Mouse (Mus musculus) hindbrain, embryonic 16.5 days (tissue): ENCODE measurements at regions not wholly inside any gene's neighbourhood (a gene's known extent, or its start where the extent isn't known, plus 50 kb on each side); places are given as distances from the start of the nearest gene placed in this dataset.
"Not testable (repeated sequence)": the region's sequence is repeated elsewhere in the genome, so short reads cannot be mapped to it uniquely, and the experiment has no call there.

Experiments used
- ATAC-seq: fragments of 200-750 bp; cut with Nextera tagmentation; 2 replicates; pipeline ENCODE4 v1.8.0; 2017; ENCODE audit warnings: moderate TSS enrichment, moderate library complexity
- H3K27ac ChIP-seq: fragments of 300-500 bp; sonication (generic); 2 replicates; pipeline ENCODE4 v1.5.1; 2014; ENCODE audit warnings: low read depth, mild to moderate bottlenecking, control low read depth, low read length, moderate library complexity
- H3K27me3 ChIP-seq: fragments of 300-500 bp; sonication (generic); replicated peaks from 2 replicates; pipeline ENCODE4 v1.6.1; 2014; ENCODE audit warnings: low read length; ENCODE audit not compliant: control insufficient read depth, insufficient read depth
- H3K36me3 ChIP-seq: fragments of 300-500 bp; sonication (generic); 2 replicates; pipeline ENCODE4 v1.6.1; 2014; ENCODE audit warnings: mild to moderate bottlenecking, low read length, moderate library complexity, mixed read lengths; ENCODE audit not compliant: control insufficient read depth, insufficient read depth
- H3K4me1 ChIP-seq: fragments of 300-500 bp; sonication (generic); 2 replicates; pipeline ENCODE4 v1.6.1; 2014; ENCODE audit warnings: low read depth, low read length; ENCODE audit not compliant: control insufficient read depth, insufficient read depth
- H3K4me2 ChIP-seq: fragments of 300-500 bp; sonication (generic); 2 replicates; pipeline ENCODE4 v1.6.1; 2014; ENCODE audit warnings: mild to moderate bottlenecking, low read length, control low read depth, moderate library complexity
- H3K4me3 ChIP-seq: fragments of 300-500 bp; sonication (generic); 2 replicates; pipeline ENCODE4 v1.5.1; 2014; ENCODE audit warnings: mild to moderate bottlenecking, low read length, control low read depth, moderate library complexity
- H3K9ac ChIP-seq: fragments of 300-500 bp; sonication (generic); 2 replicates; pipeline ENCODE4 v1.6.1; 2014; ENCODE audit warnings: low read depth, mild to moderate bottlenecking, control low read depth, low read length, moderate library complexity
- H3K9me3 ChIP-seq: fragments of 300-500 bp; sonication (generic); 2 replicates; pipeline ENCODE4 v1.6.1; 2014; ENCODE audit warnings: mild to moderate bottlenecking, low read length, moderate library complexity; ENCODE audit not compliant: control insufficient read depth
- WGBS: fragments of 180-500 bp; shearing (Covaris S2); extraction: QIAGEN DNeasy Blood & Tissue Kit; methylation state at CpG from one replicate; pipeline ENCODE4 v1.1.7; 2014; 5-methylcytosine and 5-hydroxymethylcytosine counted together

DNA sequence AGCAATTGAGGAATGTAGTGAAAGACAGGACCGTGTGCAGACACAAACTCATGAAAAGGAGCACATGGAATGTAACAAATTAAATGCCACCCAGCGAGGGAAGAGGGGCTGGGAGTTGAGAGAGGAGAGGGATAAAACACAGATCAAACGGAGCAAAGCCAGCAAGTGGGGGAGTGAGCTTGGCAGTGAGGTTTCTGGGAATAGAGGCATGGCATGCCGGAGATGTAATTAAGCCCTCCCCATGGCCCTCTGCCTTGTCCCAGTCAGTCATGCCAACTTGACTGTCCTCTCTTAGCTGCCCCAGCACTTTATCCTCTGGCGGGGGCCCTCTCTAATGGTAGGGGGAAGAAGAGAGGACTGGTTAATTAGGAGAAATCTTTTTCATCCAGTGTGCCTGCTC, 141.9 kb downstream of the Spata19 start:
- Histone ChIP-seq H3K36me3 (no peaks in the 10 kb centered on the region), H3K27ac (no peak overlapping the region), H3K27me3 (no peaks in the 10 kb centered on the region), H3K4me1 (no peaks in the 10 kb centered on the region; the same call in 1 of the 2 replicates), H3K4me2 (no peak overlapping the region), H3K4me3 (no peak overlapping the region), H3K9ac (no peak overlapping the region), H3K9me3 (no peaks in the 10 kb centered on the region)
- 26% methylated on average over 5 of the region's 5 CpGs for WGBS
- ATAC-seq = peak; percentile 45; the same call in 1 of the 2 replicates

GRCm38 (mm10) chr9:27541585-27542151, 145.1 kb downstream of the Spata19 start:
- H3K9me3 ChIP-seq = no peaks in the 10 kb centered on the region
- no peaks in the 10 kb centered on the region for H3K36me3 ChIP-seq
- no peak overlapping the region for H3K4me2 ChIP-seq
- H3K4me1 ChIP-seq = no peaks in the 10 kb centered on the region; the same call in 1 of the 2 replicates
- H3K27ac ChIP-seq = no peak overlapping the region
- H3K4me3 ChIP-seq = no peak overlapping the region
- H3K27me3 ChIP-seq = no peaks in the 10 kb centered on the region
- H3K9ac ChIP-seq = no peak overlapping the region
- ATAC-seq = no peak
- 69% methylated on average over 2 of the region's 2 CpGs for WGBS

GRCm38 (mm10) chr9:27554697-27555096, 158.1 kb downstream of the Spata19 start:
- H3K27ac ChIP-seq, ATAC-seq, H3K4me3 ChIP-seq, H3K4me2 ChIP-seq, H3K9ac ChIP-seq, H3K27me3 ChIP-seq, H3K36me3 ChIP-seq, H3K4me1 ChIP-seq, H3K9me3 ChIP-seq: not testable (repeated sequence)

GRCm38 (mm10) chr9:27556315-27557225, 160.0 kb downstream of the Spata19 start:
- Histone ChIP-seq H3K4me1 (peaks cover 4% of the 10 kb centered on the region; the same call in 1 of the 2 replicates), H3K9ac (no peak overlapping the region), H3K27ac (no peak overlapping the region), H3K4me3 (no peak overlapping the region), H3K36me3 (no peaks in the 10 kb centered on the region), H3K27me3 (no peaks in the 10 kb centered on the region), H3K9me3 (no peaks in the 10 kb centered on the region), H3K4me2 (no peak overlapping the region)
- WGBS = 15% methylated on average over 6 of the region's 6 CpGs
- no peak for ATAC-seq

DNA sequence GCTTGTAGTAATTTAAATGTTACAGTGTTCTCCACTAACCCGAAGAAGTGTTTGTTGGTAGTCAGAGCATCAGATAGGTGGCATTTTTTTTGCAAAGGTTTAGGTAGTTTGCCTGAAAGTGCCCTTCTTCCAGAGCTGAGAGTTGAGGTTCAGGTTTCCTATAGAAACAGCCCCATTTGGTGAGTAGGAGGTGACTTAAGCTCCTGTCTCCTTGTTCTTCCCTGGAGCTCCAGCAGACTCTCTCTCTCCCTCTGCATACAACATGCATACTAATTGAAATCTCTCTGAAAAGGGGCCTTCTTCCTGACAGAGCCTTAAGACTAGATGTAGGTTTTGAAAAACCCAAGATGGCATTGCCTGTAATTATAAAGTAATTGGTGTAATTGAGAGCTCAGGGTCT, 161.3 kb downstream of the Spata19 start:
- peaks cover 4% of the 10 kb centered on the region; the same call in 1 of the 2 replicates for H3K4me1 ChIP-seq
- no peaks in the 10 kb centered on the region for H3K36me3 ChIP-seq
- H3K4me3 ChIP-seq = no peak overlapping the region
- no peak overlapping the region for H3K4me2 ChIP-seq
- 63% methylated on average over 1 of the region's 1 CpGs for WGBS
- peaks cover 2% of the 10 kb centered on the region; the same call in 1 of the 2 replicates for H3K9me3 ChIP-seq
- no peaks in the 10 kb centered on the region for H3K27me3 ChIP-seq
- no peak for ATAC-seq
- H3K9ac ChIP-seq = no peak overlapping the region
- no peak overlapping the region for H3K27ac ChIP-seq

- no peaks in the 10 kb centered on the region for H3K36me3 ChIP-seq
- ATAC-seq = no peak
- no peak overlapping the region for H3K27ac ChIP-seq
- H3K9ac ChIP-seq = no peak overlapping the region
- no peak overlapping the region for H3K4me2 ChIP-seq
- no peak overlapping the region for H3K4me3 ChIP-seq
- peaks cover 2% of the 10 kb centered on the region; the same call in 1 of the 2 replicates for H3K9me3 ChIP-seq
- H3K27me3 ChIP-seq = no peaks in the 10 kb centered on the region
- peaks cover 4% of the 10 kb centered on the region; the same call in 1 of the 2 replicates for H3K4me1 ChIP-seq
- 86% methylated on average over 3 of the region's 3 CpGs for WGBS
Observed at GRCm38 (mm10) chr9:27558286-27558685, 161.7 kb downstream of the Spata19 start.

DNA sequence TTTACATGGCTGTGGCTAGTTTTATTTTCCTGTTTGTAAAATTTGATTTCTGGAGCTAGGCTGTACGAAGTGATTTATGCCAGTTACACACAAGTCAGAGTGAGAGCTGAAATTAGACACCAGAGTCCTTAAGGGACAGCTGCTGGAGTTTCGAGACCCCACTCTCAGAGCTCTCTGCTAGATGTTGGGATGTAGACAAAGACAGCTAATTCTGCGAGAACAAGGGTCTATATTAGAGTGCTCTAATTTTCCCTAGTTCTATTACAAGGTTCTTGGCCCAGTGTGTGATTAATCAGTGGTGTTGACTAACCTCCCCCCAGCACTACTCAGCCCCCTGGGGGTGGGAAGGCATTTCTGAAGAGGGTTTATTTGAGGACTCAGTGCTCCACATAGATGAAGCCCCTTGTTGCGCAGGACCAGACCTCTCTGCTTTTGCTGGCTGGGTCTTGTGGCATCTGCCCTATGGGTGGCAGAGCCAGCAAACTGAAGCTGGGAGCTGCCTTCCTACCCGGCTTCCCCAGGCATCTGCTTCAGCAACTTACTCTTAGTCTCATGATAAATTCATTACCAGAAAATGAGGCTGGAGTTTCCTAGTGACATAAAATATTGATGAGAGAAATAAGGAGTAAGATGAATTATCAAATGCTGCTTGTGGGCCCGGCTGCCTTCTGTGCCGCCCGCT, 171.9 kb downstream of the Spata19 start:
- H3K4me1 ChIP-seq = no peaks in the 10 kb centered on the region; the same call in 1 of the 2 replicates
- H3K9me3 ChIP-seq = no peaks in the 10 kb centered on the region
- no peak overlapping the region for H3K27ac ChIP-seq
- 57% methylated on average over 8 of the region's 8 CpGs for WGBS
- H3K36me3 ChIP-seq = no peaks in the 10 kb centered on the region
- H3K4me2 ChIP-seq = no peak overlapping the region
- H3K27me3 ChIP-seq = no peaks in the 10 kb centered on the region
- H3K9ac ChIP-seq = no peak overlapping the region
- no peak for ATAC-seq
- H3K4me3 ChIP-seq = no peak overlapping the region

DNA sequence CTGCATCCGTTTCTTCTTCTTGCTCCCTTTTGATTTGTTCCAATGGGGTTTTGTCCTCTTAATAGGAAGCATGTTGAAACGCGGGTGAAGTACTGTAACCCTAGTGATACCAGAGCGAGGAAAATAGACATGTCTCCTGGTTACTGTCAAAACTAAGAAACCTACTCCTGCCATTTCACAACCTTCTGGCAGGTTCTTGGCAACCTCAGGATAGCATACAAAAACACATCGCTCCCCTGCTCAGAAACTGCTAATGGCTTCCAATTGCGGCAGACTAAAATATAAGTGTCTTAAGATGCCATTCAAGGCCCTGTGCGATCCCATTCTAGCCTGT, 172.4 kb downstream of the Spata19 start:
- Histone ChIP-seq H3K9ac (no peak overlapping the region), H3K4me1 (no peaks in the 10 kb centered on the region; the same call in 1 of the 2 replicates), H3K36me3 (no peaks in the 10 kb centered on the region), H3K4me3 (no peak overlapping the region), H3K27me3 (no peaks in the 10 kb centered on the region), H3K4me2 (no peak overlapping the region), H3K27ac (no peak overlapping the region), H3K9me3 (no peaks in the 10 kb centered on the region)
- ATAC-seq = no peak
- WGBS = 72% methylated on average over 7 of the region's 7 CpGs
